Mouse (Mus musculus): Measurements from ENCODE around the gene Ctsl.

Ctsl gene

DNA sequence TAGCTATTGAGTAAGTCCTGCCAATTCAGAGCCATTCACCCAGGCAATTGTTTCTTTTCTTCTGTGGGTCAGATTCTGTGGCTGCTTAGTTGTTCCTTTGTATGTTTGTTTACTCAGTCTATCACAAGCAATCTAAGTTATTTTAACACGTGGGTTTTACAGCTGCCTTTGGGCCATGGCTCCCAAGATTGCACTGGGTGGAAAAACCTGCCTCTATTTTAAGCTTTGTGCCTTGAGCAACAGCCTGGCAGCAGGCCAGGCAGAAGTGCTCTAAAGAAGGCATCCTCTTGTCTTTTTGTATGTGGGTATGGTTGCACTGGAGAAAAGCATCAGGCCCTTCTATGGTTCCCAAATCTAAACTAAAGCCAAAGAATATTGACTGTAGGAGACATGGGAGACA, 3.0 kb upstream of the Ctsl start:
- no peak for DNase-seq (ENCODE audit: low spot score)

DNA sequence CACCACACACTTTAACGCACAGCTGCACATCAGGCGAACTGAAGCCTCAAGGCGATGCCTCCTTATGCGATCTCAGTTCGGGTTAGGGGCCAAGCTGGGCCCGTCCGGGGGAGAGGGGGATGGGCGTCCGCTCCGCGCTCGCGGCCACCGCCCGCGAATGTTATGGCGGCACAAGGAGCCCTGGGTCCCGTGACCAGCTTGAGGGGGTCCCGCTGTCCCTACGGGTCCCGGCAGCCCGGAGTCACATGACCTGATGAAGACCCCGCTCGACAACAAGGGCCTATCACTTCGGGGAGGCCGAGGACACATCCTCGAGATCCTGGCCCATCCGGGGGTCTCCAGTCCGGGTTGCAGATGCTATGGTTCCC, 901 bp downstream of the Ctsl start:
- peak; percentile 38 for DNase-seq (ENCODE audit: low spot score)

DNA sequence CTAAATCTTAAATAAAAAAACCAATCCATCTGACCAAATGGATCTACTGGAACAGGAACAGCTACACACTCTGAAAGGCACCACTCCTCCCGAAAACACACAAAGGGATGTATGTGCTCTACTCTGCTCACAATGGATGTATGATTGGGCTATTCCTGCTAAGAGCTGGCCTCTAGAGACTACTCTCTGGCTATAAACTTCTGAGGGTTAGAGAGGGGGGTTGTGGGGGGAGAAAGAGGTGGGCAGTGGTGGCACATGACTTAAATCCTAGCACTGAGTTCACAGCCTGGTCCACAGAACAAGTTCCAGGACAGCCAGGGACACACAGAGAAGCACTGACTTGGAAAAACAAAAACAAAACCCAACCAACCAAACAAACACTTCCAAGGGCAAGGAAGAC, 2.1 kb downstream of the Ctsl start:
- DNase-seq (ENCODE audit: low spot score) = no peak

DNA sequence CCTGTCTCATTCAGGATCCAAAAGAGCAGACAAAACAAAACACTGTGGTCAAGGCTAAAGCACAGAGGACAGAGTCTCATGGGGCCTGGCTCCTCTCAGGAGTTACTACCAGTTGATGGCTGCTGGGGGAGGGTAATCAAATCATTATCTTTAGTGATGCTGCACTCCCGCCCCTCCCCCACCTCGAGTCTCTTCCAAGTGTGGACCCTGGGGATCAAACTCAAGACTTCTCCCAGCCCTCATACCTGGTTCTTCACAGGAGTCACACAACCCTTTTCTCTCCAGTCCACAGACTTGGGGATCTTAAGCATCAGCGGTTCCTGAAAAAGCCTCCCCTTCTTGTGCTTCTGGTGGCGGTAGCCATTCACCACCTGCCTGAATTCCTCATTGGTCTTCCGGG, 3.1 kb downstream of the Ctsl start:
- DNase-seq (ENCODE audit: low spot score) = no peak

DNA sequence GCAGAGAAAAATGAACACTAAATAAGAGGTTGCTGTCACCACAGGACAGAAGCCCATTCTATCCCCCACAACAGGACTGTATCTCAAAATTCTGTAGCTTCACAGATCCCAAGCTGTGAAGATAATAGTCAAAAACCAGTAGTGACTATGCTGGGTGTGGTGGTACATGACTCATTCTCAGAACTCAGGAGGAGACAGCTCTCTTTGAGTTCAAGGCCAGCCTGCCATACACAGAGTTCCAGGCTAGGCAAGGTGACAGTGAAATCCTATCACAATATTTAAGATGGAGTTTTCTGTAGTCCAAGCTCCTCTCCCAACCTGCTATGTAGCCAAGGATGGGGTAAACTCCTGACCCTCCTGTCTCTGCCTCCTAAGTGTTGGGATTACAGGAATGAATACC, 5.4 kb downstream of the Ctsl start:
- no peak for DNase-seq (ENCODE audit: low spot score)

DNA sequence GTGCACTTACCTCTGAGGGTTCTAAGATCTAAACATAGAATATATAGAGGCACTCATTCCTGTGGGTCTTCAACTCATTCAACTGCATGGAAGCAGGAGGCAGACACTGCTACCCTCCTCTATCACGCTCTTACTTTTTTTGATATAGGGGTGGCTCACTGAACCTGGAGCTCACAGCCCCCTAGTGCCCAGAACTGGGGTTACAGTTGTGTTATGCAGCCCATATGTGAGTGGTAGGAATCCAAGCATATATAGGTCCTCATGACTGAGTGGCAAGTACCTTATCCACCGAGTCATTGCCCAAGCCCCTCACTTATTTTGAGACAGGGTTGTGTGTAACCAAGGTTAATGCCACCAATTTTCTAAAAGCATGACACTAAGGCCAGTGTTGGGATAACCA, 6.4 kb downstream of the Ctsl start:
- no peak for DNase-seq (ENCODE audit: low spot score)

DNA sequence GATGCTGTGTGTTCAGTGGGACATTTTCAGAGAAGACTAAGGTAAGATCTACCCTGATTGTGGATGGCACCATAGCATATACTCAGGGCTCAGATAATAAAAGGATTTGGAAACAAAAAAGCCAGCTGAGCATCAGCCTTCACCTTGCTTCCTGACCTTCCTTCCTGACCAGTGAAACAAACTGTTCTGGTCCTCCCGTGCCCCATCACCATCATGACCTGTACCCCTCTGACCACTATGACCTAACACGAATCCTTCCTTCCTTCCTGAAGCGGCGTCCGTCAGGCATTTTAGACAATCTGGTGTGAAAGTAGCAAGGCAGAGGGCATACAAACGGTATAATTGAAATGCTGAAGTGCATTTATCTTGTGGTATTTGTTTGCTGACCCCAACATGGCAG, 8.6 kb downstream of the Ctsl start:
- no peak for DNase-seq (ENCODE audit: low spot score)

DNA sequence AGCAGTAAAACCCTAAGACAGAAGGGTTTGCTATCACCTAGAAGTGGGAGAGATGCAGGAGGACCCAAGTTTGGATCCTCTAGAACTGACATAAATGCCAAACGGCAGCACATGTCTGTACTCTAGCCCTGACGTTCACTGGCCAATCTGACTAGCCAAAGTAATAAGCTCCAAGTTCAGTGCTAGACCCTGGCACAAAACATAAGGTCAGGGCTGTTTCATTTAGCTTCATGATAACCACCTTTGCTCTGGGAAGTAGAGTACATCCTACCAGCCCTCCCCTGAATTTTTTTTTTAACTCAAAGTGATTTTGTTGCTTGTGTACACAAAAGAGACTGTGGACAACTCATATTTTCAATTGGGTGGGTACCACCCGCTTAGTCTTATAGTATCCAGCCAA, 9.7 kb downstream of the Ctsl start:
- no peak for DNase-seq (ENCODE audit: low spot score)

DNA sequence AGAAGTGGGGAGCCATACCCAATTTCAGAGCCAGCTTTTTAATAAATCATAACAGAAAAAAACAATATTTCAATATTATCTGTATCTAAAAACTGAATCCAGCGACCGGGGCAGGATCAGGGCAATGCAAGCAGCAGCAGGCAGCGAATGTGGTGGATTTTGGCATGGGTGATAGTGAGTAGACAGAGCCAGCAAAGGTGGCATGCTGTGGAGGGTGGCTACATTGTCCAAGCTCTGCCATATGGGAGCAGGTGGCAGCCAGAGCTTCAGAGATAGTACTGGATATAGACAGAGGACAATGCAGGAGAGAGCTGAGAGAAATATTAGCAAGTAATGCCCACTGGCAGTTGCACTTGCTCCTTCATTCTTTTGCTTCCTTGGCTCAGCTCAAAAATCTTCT, 11.0 kb downstream of the Ctsl start:
- no peak for DNase-seq (ENCODE audit: low spot score)

DNA sequence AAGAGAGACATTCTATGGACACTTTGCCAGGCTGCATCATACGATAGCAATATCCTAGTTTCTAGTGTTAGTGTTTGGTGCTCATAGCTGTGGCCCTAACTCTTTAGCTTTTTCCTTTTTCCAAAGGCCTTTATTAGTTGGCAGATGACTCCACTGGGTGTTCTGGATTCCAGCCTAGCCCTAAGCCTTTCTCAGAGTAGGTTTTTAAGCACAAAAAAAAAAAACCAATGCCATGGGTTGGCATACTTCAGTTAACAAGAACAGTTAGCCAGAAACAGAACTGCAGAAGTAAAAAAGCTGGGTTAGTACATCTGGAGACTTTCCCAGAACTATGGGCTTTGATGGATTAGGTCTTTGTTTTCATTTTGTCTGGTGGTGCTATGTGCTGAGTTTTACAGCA, 12.2 kb downstream of the Ctsl start:
- no peak for DNase-seq (ENCODE audit: low spot score)

DNA sequence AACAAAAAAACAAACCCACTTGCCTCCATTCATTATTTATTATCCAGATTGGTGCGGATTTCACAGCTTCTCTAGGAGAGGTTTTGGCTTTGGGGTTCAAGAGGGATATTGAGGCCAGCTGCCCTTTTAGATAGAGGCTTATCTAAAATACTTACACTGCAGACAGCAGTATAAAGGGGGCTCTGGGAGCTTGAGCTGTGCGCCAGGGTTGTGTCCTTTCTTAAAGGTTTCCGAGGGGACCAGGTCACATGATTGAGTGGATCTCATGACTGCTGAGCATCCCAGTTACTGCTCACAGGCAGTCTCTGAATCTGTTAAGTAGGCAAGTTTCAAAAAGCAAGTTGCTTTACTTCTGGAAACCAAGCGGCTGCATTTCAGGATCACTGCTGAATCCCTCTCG, 13.3 kb downstream of the Ctsl start:
- no peak for DNase-seq (ENCODE audit: low spot score)

DNA sequence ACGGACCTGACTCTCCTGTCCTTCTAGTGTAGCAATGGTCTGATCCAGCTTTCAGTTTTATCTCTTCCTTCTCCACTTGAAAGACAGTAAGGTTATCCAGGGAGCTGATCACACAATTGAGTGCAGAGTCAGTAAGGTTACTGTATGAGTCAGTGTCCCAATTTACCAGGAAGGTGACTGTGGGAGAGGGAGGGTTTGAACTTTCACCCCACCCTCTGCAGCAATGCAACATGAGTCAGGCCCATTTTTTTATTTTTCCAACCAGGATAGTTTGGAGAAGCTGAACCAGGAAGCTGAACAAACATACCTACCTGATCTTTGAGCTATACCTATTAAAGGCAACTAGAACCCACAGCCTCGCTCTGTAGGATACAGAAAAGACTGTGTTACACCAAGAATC, 21.2 kb downstream of the Ctsl start:
- no peak for DNase-seq (ENCODE audit: low spot score)

DNA sequence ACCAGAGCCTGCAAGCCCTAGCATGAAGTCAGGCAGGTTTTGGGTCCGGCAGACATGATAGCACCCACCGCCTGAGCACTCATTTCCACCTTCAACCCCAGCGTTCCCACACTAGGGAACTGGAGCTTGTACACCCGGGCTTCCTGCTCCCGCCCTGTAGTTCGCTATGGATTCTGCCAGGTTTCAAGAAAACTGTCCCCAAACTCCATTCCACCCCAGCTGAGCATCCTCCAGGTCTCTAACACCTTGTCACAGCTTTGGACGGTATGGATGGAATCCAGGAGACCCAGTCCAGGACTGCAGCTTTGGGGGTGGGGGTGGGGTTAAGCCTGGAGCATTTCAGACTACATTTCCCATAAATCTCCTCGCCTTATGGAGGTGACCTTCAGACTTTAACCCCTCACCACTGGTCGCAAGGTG, 26.6 kb downstream of the Ctsl start:
- DNase-seq (ENCODE audit: low spot score) = peak; percentile 12

DNA sequence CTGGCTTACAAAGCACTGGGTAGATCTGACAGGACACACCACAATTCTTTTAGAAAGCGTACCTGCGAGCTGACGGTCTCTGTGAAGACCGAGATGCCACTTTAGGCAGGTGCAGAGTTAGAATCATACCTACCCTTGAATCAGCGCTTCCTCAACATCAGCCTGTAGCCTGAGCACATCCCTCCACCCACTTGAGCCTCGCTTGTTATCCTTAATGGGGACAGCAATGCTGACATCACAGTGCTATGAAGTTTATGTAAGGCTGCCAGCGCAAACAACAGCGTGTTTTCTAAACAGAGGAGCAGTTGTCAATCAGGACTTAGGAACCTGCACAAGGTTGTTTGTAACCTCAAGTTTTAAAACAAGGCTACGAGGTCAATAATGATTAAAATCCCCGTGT, 27.1 kb downstream of the Ctsl start:
- DNase-seq (ENCODE audit: low spot score) = no peak

DNA sequence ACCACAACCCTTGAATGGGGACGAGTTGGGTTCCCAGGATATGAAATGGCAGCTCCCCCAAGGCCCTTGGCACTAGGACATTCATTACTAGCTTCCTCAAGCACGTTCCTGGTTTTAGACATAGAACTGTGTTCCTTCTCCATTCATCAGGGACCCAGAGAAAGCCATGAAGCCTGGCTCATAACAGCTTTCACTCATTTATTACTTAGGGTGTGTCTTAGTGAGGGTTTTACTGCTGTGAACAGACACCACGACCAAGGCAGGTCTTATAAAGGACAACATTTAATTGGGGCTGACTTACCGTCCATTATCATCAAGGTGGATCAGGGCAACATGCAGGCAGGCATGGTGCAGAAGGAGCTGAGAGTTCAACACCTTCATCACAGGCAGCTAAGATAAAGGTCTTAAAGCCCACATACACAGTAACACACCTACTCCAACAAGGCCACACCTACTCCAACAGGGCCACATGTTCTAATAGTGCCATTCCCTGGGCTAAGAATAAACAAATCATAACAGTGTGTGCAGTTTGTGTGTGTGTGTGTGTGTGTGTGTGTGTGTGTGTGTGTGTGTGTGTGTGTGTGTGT, 35.1 kb downstream of the Ctsl start:
- DNase-seq (ENCODE audit: low spot score) = no peak

DNA sequence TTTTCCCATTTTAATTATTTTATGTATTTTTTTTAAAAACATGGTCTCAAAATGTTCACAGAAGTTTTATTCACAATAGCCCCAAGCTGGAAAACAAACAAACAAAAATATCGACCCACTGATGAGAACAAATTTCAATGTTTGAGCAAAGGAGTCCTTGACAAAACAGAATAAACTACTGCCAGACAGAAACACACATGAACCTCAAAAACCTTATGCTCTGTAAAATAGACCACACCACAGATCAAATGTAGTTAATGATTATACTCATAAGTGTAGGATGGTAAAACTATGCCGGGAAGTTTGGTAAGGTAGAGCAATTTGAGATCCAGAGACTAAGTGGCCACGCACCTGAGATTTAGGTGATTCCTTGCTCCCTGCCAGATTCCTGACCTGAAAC, 37.6 kb downstream of the Ctsl start:
- no peak for DNase-seq (ENCODE audit: low spot score)

DNA sequence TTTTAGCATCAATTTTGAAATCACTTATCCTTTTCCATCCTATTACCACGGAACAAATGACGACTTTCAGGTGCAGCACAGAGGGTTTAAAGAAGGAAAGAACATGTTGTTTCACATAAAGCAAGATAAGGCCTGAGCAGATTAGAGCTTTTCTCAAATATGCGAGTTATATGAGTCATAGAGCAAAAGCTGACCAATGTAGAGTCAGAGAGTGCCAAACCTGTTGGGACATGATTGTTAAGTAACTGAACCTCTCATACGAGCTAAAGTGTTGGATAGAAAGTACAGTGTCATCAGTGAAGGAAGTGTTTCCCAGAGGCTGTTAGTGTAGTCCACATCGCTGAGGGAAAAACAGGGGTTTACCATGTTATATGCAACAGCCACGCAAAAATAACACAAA, 38.4 kb downstream of the Ctsl start:
- DNase-seq (ENCODE audit: low spot score) = no peak

DNA sequence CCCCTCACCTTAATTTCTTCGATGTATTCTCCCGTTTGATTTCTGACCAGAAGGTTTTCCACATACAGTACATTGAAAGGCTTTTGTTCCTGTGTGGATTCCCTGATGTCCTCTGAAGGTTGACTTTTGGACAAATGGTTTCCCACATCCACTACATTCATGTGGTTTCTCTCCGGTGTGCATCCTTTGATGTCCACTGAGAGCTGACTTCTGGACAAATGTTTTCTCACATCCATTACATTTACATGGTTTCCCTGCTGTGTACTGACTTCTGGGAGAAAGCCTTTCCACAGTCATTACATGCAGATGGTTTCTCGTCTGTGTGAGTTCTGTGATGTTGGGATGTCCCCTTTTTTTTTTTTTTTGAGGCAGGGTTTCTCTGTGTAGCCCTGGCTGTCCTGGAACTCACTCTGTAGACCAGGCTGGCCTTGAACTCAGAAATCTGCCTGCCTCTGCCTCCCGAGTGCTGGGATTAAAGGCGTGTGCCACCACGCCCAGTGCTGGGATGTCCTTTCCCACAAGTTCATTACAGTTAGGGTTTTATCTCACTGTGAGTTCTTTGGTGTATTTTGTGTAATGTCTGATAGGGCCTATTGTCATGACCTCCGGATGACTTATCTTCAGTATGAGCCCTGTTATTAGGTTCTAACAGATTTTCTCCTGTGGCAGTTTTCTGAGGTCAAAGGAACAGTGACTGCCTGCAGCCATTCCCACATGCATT, 48.0 kb downstream of the Ctsl start:
- DNase-seq (ENCODE audit: low spot score) = no peak

DNA sequence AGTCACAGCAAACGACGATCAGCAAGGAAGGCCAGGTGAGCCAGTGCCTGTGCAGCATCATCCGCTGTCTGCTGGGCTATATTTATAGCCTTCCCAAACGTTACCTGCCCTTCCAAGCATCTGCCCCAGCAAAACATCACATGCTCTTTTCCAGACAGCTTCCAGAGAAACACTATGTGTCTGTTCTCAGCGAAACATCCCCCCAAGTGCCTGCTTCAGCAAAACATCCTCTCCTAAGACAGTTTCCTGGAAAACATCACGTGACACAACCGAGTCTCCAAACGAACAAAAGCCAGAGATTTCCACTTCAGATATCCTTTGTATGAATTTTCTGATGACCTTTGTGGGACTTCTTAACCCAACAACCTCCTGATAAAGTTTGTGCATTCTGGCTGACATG, 50.4 kb downstream of the Ctsl start:
- no peak for DNase-seq (ENCODE audit: low spot score)

DNA sequence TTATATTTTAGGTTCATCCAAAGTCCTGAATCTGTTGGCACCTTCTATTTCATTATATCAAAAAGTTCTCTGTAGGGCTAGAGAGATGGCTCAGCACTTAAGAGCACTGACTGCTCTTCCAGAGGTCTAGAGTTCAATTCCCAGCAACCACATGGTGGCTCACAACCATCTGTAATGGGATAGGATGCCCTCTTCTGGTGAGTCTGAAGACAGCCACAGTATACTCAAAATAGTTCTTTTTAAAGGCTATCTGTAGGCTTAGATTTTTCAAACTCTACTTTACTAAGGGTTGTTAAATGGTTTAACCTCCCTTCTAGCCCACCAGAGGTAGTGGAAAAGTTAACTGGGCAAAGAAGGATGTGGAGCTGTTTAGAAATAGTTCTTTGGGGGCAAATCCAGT, 50.9 kb downstream of the Ctsl start:
- DNase-seq (ENCODE audit: low spot score) = no peak

DNA sequence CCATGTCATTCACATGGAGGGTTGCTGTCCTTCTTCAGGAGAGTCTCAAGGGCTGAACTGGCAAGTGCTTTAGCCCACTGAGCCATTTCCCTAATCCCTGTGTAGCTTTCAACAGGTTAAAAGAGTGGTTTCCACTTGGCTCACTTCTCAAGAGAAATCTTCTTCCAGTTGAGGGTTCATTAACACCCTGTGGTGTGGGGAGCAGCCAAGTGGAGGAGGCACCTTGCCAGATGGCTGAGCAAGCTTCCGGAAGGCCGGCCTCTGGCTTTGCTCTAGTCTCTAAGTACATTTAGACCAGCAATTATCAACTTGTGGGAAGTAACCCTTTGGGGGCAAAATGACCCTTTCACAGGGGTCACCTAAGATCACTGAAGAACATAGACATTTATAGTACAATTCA, 52.3 kb downstream of the Ctsl start:
- no peak for DNase-seq (ENCODE audit: low spot score)

DNA sequence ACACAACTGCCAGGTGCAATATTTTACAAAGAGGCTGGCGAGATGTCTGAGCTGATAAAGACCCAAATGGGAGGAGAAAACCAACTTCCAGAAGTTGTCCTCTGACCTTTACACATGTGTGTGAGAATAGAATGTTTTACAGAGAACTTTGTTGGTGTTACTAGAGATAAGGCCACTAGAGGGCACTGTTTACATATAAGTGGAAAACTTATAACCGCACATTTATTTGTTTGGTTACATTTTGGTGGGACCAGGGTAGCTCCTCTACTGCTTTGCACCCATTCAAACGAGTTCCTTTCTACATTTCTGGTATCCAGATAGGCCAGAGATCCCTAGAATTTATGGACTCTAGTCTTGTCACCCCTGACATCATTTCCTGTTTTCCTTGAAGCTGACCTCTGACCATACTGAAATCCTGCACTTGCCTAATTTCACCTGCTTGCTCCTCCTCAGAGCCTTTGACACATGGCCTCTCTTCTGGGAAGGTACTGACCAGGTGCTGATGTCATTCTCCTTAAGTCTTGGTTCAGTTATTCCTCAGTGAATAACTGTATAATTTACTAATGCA, 55.1 kb downstream of the Ctsl start:
- no peak for DNase-seq (ENCODE audit: low spot score)

DNA sequence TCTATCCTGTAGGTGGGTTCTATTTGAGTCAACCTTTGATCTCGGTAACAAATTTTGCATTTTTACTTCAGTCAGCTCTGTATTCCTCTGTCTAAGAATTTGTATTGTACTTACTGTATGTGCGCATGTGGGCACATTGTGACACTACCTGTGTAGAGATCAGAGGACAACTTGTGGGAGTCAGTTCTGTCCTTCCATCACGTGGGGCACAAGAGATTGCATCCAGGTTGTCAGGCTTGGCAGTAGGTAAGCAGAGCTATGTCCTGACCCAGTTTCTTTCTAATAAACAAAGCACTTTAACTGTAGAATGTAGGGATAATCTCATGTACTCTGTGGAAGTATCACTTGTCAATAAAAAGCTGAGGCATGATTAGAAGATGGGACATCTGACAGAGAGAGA, 56.6 kb downstream of the Ctsl start:
- DNase-seq (ENCODE audit: low spot score) = no peak

DNA sequence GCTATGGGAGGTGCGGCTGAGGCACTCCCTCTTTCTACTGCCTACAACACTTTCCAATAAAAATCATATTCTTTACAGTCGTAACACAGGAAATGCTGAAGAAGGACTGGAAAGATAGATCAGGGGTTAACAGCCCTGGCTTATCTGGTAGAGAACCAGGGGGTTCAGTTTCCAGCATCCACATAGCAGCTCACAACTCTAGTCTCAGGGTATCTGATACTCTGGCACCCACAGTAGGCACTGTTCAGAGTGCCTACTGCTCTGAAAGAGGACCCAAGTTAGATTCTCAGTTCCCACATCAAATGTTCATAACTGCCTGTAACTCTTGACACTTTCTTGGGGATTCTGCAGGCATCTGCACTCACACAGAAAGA, 57.8 kb downstream of the Ctsl start:
- DNase-seq (ENCODE audit: low spot score) = no peak

All from ovary, postnatal 10 days (tissue).